Mouse (Mus musculus) retina, postnatal 7 days (tissue): ENCODE data around the gene Tuba1a.
"Not testable (repeated sequence)": the region's sequence is repeated elsewhere in the genome, so short reads cannot be mapped to it uniquely, and the experiment has no call there.

Experiments used
- DNase-seq: peaks from one replicate; pipeline ENCODE4 v3.0.0-alpha.2; 2012; ENCODE audit warnings: low read depth, low spot score

Tuba1a gene

GRCm38 (mm10) chr15:98928598-98929240, 24.8 kb downstream of the Tuba1a start:
- DNase-seq: peak; percentile 71

GRCm38 (mm10) chr15:98927566-98927965, 25.9 kb downstream of the Tuba1a start:
- no peak for DNase-seq

GRCm38 (mm10) chr15:98924682-98925081, 28.8 kb downstream of the Tuba1a start:
- DNase-seq: no peak

GRCm38 (mm10) chr15:98923031-98923537, 30.4 kb downstream of the Tuba1a start:
- no peak for DNase-seq

- no peak for DNase-seq
Observed at GRCm38 (mm10) chr15:98922581-98922980, 30.9 kb downstream of the Tuba1a start.

GRCm38 (mm10) chr15:98921510-98921909, 32.0 kb downstream of the Tuba1a start:
- no peak for DNase-seq

- not testable (repeated sequence) for DNase-seq
Observed at GRCm38 (mm10) chr15:98918499-98918895, 35.0 kb downstream of the Tuba1a start.

GRCm38 (mm10) chr15:98917538-98918498, 35.7 kb downstream of the Tuba1a start, which contains the start of gene Lmbr1l:
TSS of gene Lmbr1l (minus strand) at chr15:98918231.
- peak; percentile 98 for DNase-seq

GRCm38 (mm10) chr15:98917091-98917490, 36.4 kb downstream of the Tuba1a start:
- DNase-seq: no peak

- no peak for DNase-seq
Observed at GRCm38 (mm10) chr15:98916016-98916415, 37.5 kb downstream of the Tuba1a start.

- DNase-seq: no peak
Observed at GRCm38 (mm10) chr15:98914903-98915302, 38.6 kb downstream of the Tuba1a start.

- DNase-seq: no peak
Observed at GRCm38 (mm10) chr15:98904692-98905091, 48.8 kb downstream of the Tuba1a start.

GRCm38 (mm10) chr15:98902600-98902999, 50.9 kb downstream of the Tuba1a start:
- DNase-seq: no peak

- DNase-seq: no peak
Observed at GRCm38 (mm10) chr15:98901530-98901929, 52.0 kb downstream of the Tuba1a start.
